Mouse (Mus musculus) mesoderm, embryonic 11.5 days (tissue): ENCODE measurements around the gene Sult6b2.

Source experiments
- DNase-seq: peaks from one replicate; pipeline ENCODE4 v3.0.0-alpha.2; 2012; ENCODE audit warnings: low read depth, low spot score

Sult6b2 gene

GRCm38 (mm10) chr6:142804402-142804801, at the start of gene Sult6b2:
Sult6b2 (minus strand) TSS chr6:142804502.
- DNase-seq: no peak

GRCm38 (mm10) chr6:142852419-142853377, 48.4 kb upstream of the Sult6b2 start:
- DNase-seq: no peak

GRCm38 (mm10) chr6:142850436-142850835, 46.1 kb upstream of the Sult6b2 start:
- no peak for DNase-seq

GRCm38 (mm10) chr6:142849326-142849725, 45.0 kb upstream of the Sult6b2 start:
- no peak for DNase-seq

- no peak for DNase-seq
These were observed 43.8 kb upstream of the Sult6b2 start for GRCm38 (mm10) chr6:142847914-142848674.

GRCm38 (mm10) chr6:142846855-142847254, 42.6 kb upstream of the Sult6b2 start:
- DNase-seq: no peak

GRCm38 (mm10) chr6:142845066-142845465, 40.8 kb upstream of the Sult6b2 start:
- DNase-seq: no peak

- no peak for DNase-seq
These were observed 39.8 kb upstream of the Sult6b2 start for GRCm38 (mm10) chr6:142844061-142844460.

GRCm38 (mm10) chr6:142838501-142838900, 34.2 kb upstream of the Sult6b2 start:
- no peak for DNase-seq

GRCm38 (mm10) chr6:142837326-142837725, 33.0 kb upstream of the Sult6b2 start:
- no peak for DNase-seq

- peak; percentile 68 for DNase-seq
These were observed 31.4 kb upstream of the Sult6b2 start for GRCm38 (mm10) chr6:142835726-142836125.

- no peak for DNase-seq
These were observed 30.6 kb upstream of the Sult6b2 start for GRCm38 (mm10) chr6:142834911-142835310.

- DNase-seq: no peak
These were observed 27.4 kb upstream of the Sult6b2 start for GRCm38 (mm10) chr6:142831706-142832105.

- no peak for DNase-seq
These were observed 26.9 kb upstream of the Sult6b2 start for GRCm38 (mm10) chr6:142831243-142831642.

- DNase-seq: no peak
These were observed 25.9 kb upstream of the Sult6b2 start for GRCm38 (mm10) chr6:142830221-142830620.

- no peak for DNase-seq
These were observed 21.1 kb upstream of the Sult6b2 start for GRCm38 (mm10) chr6:142825449-142825848.

- no peak for DNase-seq
These were observed 18.9 kb upstream of the Sult6b2 start for GRCm38 (mm10) chr6:142823008-142823787.

- DNase-seq: no peak
These were observed 14.0 kb upstream of the Sult6b2 start for GRCm38 (mm10) chr6:142818306-142818705.

GRCm38 (mm10) chr6:142815513-142815912, 11.2 kb upstream of the Sult6b2 start:
- DNase-seq: no peak

- DNase-seq: peak; percentile 91
These were observed 10.2 kb upstream of the Sult6b2 start for GRCm38 (mm10) chr6:142814495-142814921.

GRCm38 (mm10) chr6:142814011-142814410, 9.7 kb upstream of the Sult6b2 start:
- DNase-seq: no peak

GRCm38 (mm10) chr6:142812969-142813368, 8.7 kb upstream of the Sult6b2 start:
- DNase-seq: no peak
